10 mouse cellular contexts compared by ENCODE assay signal in genomic region chr19:6383470-6383869, GRCm38 (mm10). TPM values are rescaled to one million over a fixed set of nuclear protein-coding genes. Genes with fewer than 3 reads are reported as not detected.
DNase-seq lines count a peak whose midpoint lies in the region; ATAC-seq and TF ChIP-seq lines count a peak whose summit lies in the region.
"Had no signal": no experiment of that assay in that cellular context is flagged by ENCODE, and none has a peak within 500 bp of the region (broad histone marks: within the 10 kb centered on the region; RNA-seq: fewer than 3 reads in every experiment).

No protein-coding gene starts in this region.

- H3K4me1 ChIP-seq in limb, embryonic 15.5 days, result peaks cover 21% of the 10 kb centered on the region

- H3K36me3 ChIP-seq in limb, embryonic 15.5 days, result peaks cover 13% of the 10 kb centered on the region; the same call in 1 of the 2 replicates

- WGBS in limb, embryonic 15.5 days, result 46% methylated on average over 5 of the region's 5 CpGs

- intact Hi-C loops in heart, postnatal 14 days (cut with DNase I), result no loop called here
- intact Hi-C loops in left cerebral cortex, adult 2 months (cut with DNase I), result no loop called here
- intact Hi-C loops in left cerebral cortex, postnatal 4 days (cut with DNase I), result no loop called here

- H3K27me3 ChIP-seq in limb, embryonic 15.5 days, result no peaks in the 10 kb centered on the region

- no peak for TF ChIP-seq CTCF in left cerebral cortex, adult 2 months (IDR thresholded peaks at IDR 0.05)

- no peak overlapping the region for H3K4me2 ChIP-seq in limb, embryonic 15.5 days
- H3K4me2 ChIP-seq: liver, embryonic 12.5 days had no signal

- peak overlapping the region; percentile 56 for H3K27ac ChIP-seq in left cerebral cortex, adult 2 months
- H3K27ac ChIP-seq in limb, embryonic 15.5 days, result peak overlapping the region; percentile 54
- H3K27ac ChIP-seq: liver, embryonic 12.5 days had no signal

- DNase-seq in heart, adult 11 months, result peak; percentile 91
- no peak for DNase-seq in heart, postnatal 14 days
- no peak for DNase-seq in left cerebral cortex, adult 2 months (ENCODE audit: extremely low spot score in 1 of 2, low spot score in 2 of 2)
- no peak for DNase-seq in left cerebral cortex, postnatal 4 days
- peak; percentile 44 to 72 for DNase-seq in gastrocnemius, adult 8-10 months (ENCODE audit: low spot score in 2 of 2)
- DNase-seq in embryo, embryonic 10.5 days (ENCODE audit: low spot score), result no peak
- DNase-seq in adrenal gland, adult 2 months, result no peak
- DNase-seq: thymus, adult 18-20 months had no signal

- no peaks in the 10 kb centered on the region for H3K9me3 ChIP-seq in limb, embryonic 15.5 days
- H3K9me3 ChIP-seq: liver, embryonic 12.5 days had no signal

- ATAC-seq in limb, embryonic 15.5 days (ENCODE audit: insufficient number of reproducible peaks, low FRiP score, low TSS enrichment, low read depth), result no peak
- ATAC-seq: liver, embryonic 12.5 days had no signal

- H3K4me3 ChIP-seq in left cerebral cortex, adult 2 months, result no peak overlapping the region
- no peak overlapping the region for H3K4me3 ChIP-seq in limb, embryonic 15.5 days
- H3K4me3 ChIP-seq: liver, embryonic 12.5 days had no signal

- no peak overlapping the region for H3K9ac ChIP-seq in limb, embryonic 15.5 days
- H3K9ac ChIP-seq: liver, embryonic 12.5 days had no signal

RNA-seq across cellular contexts. Expression of gene Pygm, which starts 0.7 kb away (rescaled TPM):
- 100 to 1,000 TPM; 824 to 866 TPM for total RNA-seq in heart, postnatal 14 days (2021)
- 10 to 100 TPM; 28.4 to 32.7 TPM for total RNA-seq in left cerebral cortex, adult 2 months (2021)
- total RNA-seq in left cerebral cortex, postnatal 4 days (2021), result 1 to 10 TPM; 6.2 to 8.2 TPM
- total RNA-seq in gastrocnemius, adult 8-10 months (2022), result 1,000 to 10,000 TPM; 8,302 to 9,332 (median 8,668) TPM
- polyA plus RNA-seq in limb, embryonic 15.5 days (2015; fragmentation: Nextera tagmentation; extraction: Ambion mirVana), result 23.4 and 89.0 TPM in 2 replicates
- 10 to 100 TPM; 48.3 to 94.0 TPM for total RNA-seq in adrenal gland, adult 2 months (2021)
- polyA plus RNA-seq in adrenal gland, adult 2 months (2012; rRNA removed), result 97.8 and 115 TPM in 2 replicates

RNA-seq across cellular contexts. Expression of gene Rasgrp2, which starts 15.7 kb away (rescaled TPM):
- total RNA-seq in heart, postnatal 14 days (2021), result 10 to 100 TPM; 66.6 to 70.7 TPM
- total RNA-seq in left cerebral cortex, adult 2 months (2021), result 10 to 100 TPM; 61.1 to 72.2 TPM
- 100 to 1,000 TPM; 225 to 228 TPM for total RNA-seq in left cerebral cortex, postnatal 4 days (2021)
- 10 to 100 TPM in 2 of 4 experiments, 1 to 10 TPM in 2; 7.4 to 19.6 (median 11.1) TPM for total RNA-seq in gastrocnemius, adult 8-10 months (2022)
- polyA plus RNA-seq in limb, embryonic 15.5 days (2015; fragmentation: Nextera tagmentation; extraction: Ambion mirVana), result 35.8 and 38.8 TPM in 2 replicates
- total RNA-seq in adrenal gland, adult 2 months (2021), result 10 to 100 TPM; 31.4 to 37.0 TPM
- polyA plus RNA-seq in adrenal gland, adult 2 months (2012; rRNA removed), result 79.6 and 84.5 TPM in 2 replicates

RNA-seq across cellular contexts. Expression of gene Sf1, which starts 20.0 kb away (rescaled TPM):
- total RNA-seq in heart, postnatal 14 days (2021), result 100 to 1,000 TPM; 102 to 105 TPM
- total RNA-seq in left cerebral cortex, adult 2 months (2021), result 100 to 1,000 TPM; 208 to 212 TPM
- total RNA-seq in left cerebral cortex, postnatal 4 days (2021), result 100 to 1,000 TPM; 231 to 244 TPM
- total RNA-seq in gastrocnemius, adult 8-10 months (2022), result 10 to 100 TPM; 69.0 to 88.0 (median 73.8) TPM
- 115 TPM in 2 replicates for polyA plus RNA-seq in limb, embryonic 15.5 days (2015; fragmentation: Nextera tagmentation; extraction: Ambion mirVana)
- total RNA-seq in adrenal gland, adult 2 months (2021), result 100 to 1,000 TPM; 141 to 286 TPM
- polyA plus RNA-seq in adrenal gland, adult 2 months (2012; rRNA removed), result 346 and 350 TPM in 2 replicates

RNA-seq across cellular contexts. Expression of gene Nrxn2, which starts 35.1 kb away (rescaled TPM):
- total RNA-seq in heart, postnatal 14 days (2021), result 1 to 10 TPM; 5.2 to 5.9 TPM
- 100 to 1,000 TPM; 618 to 620 TPM for total RNA-seq in left cerebral cortex, adult 2 months (2021)
- 100 to 1,000 TPM; 695 to 758 TPM for total RNA-seq in left cerebral cortex, postnatal 4 days (2021)
- total RNA-seq in gastrocnemius, adult 8-10 months (2022), result 1 to 10 TPM in 2 of 4 experiments, under 1 TPM in 2; 0.31 to 1.8 (median 1.0) TPM
- polyA plus RNA-seq in limb, embryonic 15.5 days (2015; fragmentation: Nextera tagmentation; extraction: Ambion mirVana), result 0.96 and 1.4 TPM in 2 replicates
- 10 to 100 TPM; 12.1 to 14.0 TPM for total RNA-seq in adrenal gland, adult 2 months (2021)
- 14.3 and 18.1 TPM in 2 replicates for polyA plus RNA-seq in adrenal gland, adult 2 months (2012; rRNA removed)

RNA-seq across cellular contexts. Expression of gene Map4k2, which starts 42.5 kb away (rescaled TPM):
- 10 to 100 TPM; 56.3 TPM for total RNA-seq in heart, postnatal 14 days (2021)
- total RNA-seq in left cerebral cortex, adult 2 months (2021), result 100 to 1,000 TPM in 1 of 2 experiments, 10 to 100 TPM in 1; 94.9 to 108 TPM
- 100 to 1,000 TPM in 1 of 2 experiments, 10 to 100 TPM in 1; 91.7 to 102 TPM for total RNA-seq in left cerebral cortex, postnatal 4 days (2021)
- 10 to 100 TPM in 1 of 4 experiments, 1 to 10 TPM in 3; 6.9 to 10.7 (median 8.0) TPM for total RNA-seq in gastrocnemius, adult 8-10 months (2022)
- 14.6 and 16.2 TPM in 2 replicates for polyA plus RNA-seq in limb, embryonic 15.5 days (2015; fragmentation: Nextera tagmentation; extraction: Ambion mirVana)
- 10 to 100 TPM; 36.1 to 38.5 TPM for total RNA-seq in adrenal gland, adult 2 months (2021)
- polyA plus RNA-seq in adrenal gland, adult 2 months (2012; rRNA removed), result 150 and 161 TPM in 2 replicates

Comparison
In these comparisons a context has a peak if more than half of its experiments do, and no peak if none do; other contexts are left out.
1. DNase-seq: peak in heart, adult 11 months (single experiment) and gastrocnemius, adult 8-10 months (2 of 2); none in heart, postnatal 14 days (0 of 2), left cerebral cortex, adult 2 months (0 of 2), left cerebral cortex, postnatal 4 days (single experiment), embryo, embryonic 10.5 days (single experiment) and adrenal gland, adult 2 months (single experiment).
2. RNA of gene Pygm, which starts 0.7 kb away (total RNA-seq): 8,302 to 9,332 TPM in gastrocnemius, adult 8-10 months; 824 to 866 TPM in heart, postnatal 14 days, 48.3 to 94.0 TPM in adrenal gland, adult 2 months, 28.4 to 32.7 TPM in left cerebral cortex, adult 2 months and 6.2 to 8.2 TPM in left cerebral cortex, postnatal 4 days; every median in the first group is over 4 times any median in the second.